Mouse (Mus musculus): ENCODE measurements at regions not wholly inside any gene's neighbourhood (a gene's known extent, or its start where the extent isn't known, plus 50 kb on each side); places are given as distances from the start of the nearest gene placed in this dataset.
A peak's percentile ranks its signal among the peaks of the same experiment; 100 is the strongest.

GRCm38 (mm10) chr19:28188363-28188762, 177.4 kb upstream of the Rfx3 start:
- 91% methylated on average over 6 of the region's 6 CpGs for WGBS
- no peak overlapping the region for H3K4me3 ChIP-seq (ENCODE audit: insufficient read depth, low read depth, low read length)
- H3K27ac ChIP-seq (ENCODE audit: insufficient read depth, low read depth, low read length), result no peak overlapping the region
- TF ChIP-seq CTCF (conservative IDR thresholded peaks at IDR 0.05; ENCODE audit: insufficient read depth, insufficient read length, low read depth, low read length) (no peak), POLR2A (IDR thresholded peaks at IDR 0.05; ENCODE audit: low read depth, low read length) (no peak)
- no peaks in the 10 kb centered on the region; the same call in 1 of the 2 replicates for H3K27me3 ChIP-seq (replicated peaks; ENCODE audit: control insufficient read depth, insufficient read depth, low read length)
- no peak for DNase-seq
- H3K36me3 ChIP-seq (ENCODE audit: control insufficient read depth, insufficient read depth, low read length), result no peaks in the 10 kb centered on the region
- peaks cover 15% of the 10 kb centered on the region for H3K4me1 ChIP-seq (ENCODE audit: control insufficient read depth, insufficient read depth, low read length)

DNA sequence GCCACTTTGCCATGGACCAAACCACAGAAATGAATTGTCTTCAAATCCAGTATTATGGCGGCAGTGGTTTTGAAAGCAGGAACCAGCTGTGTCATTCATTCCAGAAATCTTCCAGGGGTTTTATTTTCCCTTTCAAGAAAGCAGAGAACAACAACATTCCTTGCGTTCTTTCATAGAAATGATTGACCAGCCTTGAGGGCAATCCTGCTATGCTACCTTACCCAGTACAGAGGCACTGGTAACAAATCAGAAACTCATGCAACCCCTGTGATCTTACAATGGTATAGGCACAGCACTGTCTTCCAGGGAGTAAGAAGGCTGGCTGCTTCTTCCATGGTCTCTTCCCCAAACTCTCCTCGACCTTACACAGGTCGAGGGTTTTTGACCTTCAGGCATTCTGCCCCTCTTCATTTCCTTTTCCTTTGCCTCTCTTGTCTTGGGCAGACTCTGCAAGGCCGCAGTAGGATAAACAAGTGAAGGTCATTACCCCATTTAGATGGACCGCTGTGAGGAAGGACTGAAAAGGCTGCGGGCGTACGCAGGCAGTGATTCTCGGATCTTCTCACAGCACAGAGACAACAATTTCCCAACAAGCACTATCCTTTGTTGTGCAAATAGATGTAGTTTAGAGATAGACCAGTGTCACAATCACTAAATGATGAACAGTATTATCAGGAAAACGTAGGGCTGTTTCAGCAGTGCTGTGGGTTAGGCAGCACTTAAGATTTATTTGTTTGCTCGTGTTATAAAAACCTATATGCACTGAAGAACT, 171.6 kb upstream of the Rfx3 start:
- Histone ChIP-seq H3K27ac (ENCODE audit: insufficient read depth, low read depth, low read length) (peak overlapping the region; percentile 91), H3K36me3 (ENCODE audit: control insufficient read depth, insufficient read depth, low read length) (no peaks in the 10 kb centered on the region), H3K4me1 (ENCODE audit: control insufficient read depth, insufficient read depth, low read length) (peaks cover 13% of the 10 kb centered on the region), H3K4me3 (ENCODE audit: insufficient read depth, low read depth, low read length) (no peak overlapping the region), H3K27me3 (replicated peaks; ENCODE audit: control insufficient read depth, insufficient read depth, low read length) (no peaks in the 10 kb centered on the region)
- DNase-seq, result peak; percentile 91
- WGBS, result 34% methylated on average over 12 of the region's 12 CpGs
- no peak for TF ChIP-seq POLR2A (IDR thresholded peaks at IDR 0.05; ENCODE audit: low read depth, low read length)
- TF ChIP-seq CTCF (conservative IDR thresholded peaks at IDR 0.05; ENCODE audit: insufficient read depth, insufficient read length, low read depth, low read length), result no peak

GRCm38 (mm10) chr19:28181171-28181570, 170.2 kb upstream of the Rfx3 start:
- Histone ChIP-seq H3K4me1 (ENCODE audit: control insufficient read depth, insufficient read depth, low read length) (peaks cover 13% of the 10 kb centered on the region), H3K27me3 (replicated peaks; ENCODE audit: control insufficient read depth, insufficient read depth, low read length) (no peaks in the 10 kb centered on the region), H3K4me3 (ENCODE audit: insufficient read depth, low read depth, low read length) (no peak overlapping the region), H3K27ac (ENCODE audit: insufficient read depth, low read depth, low read length) (peak overlapping the region; percentile 50; the same call in 1 of the 2 replicates), H3K36me3 (ENCODE audit: control insufficient read depth, insufficient read depth, low read length) (no peaks in the 10 kb centered on the region)
- WGBS, result 82% methylated on average over 2 of the region's 2 CpGs
- TF ChIP-seq POLR2A (IDR thresholded peaks at IDR 0.05; ENCODE audit: low read depth, low read length), result no peak
- no peak for TF ChIP-seq CTCF (conservative IDR thresholded peaks at IDR 0.05; ENCODE audit: insufficient read depth, insufficient read length, low read depth, low read length)
- DNase-seq, result no peak

- 80% methylated on average over 6 of the region's 6 CpGs for WGBS
- TF ChIP-seq CTCF (conservative IDR thresholded peaks at IDR 0.05; ENCODE audit: insufficient read depth, insufficient read length, low read depth, low read length) (no peak), POLR2A (IDR thresholded peaks at IDR 0.05; ENCODE audit: low read depth, low read length) (no peak)
- Histone ChIP-seq H3K27ac (ENCODE audit: insufficient read depth, low read depth, low read length) (no peak overlapping the region), H3K36me3 (ENCODE audit: control insufficient read depth, insufficient read depth, low read length) (no peaks in the 10 kb centered on the region), H3K27me3 (replicated peaks; ENCODE audit: control insufficient read depth, insufficient read depth, low read length) (no peaks in the 10 kb centered on the region), H3K4me3 (ENCODE audit: insufficient read depth, low read depth, low read length) (no peak overlapping the region), H3K4me1 (ENCODE audit: control insufficient read depth, insufficient read depth, low read length) (peaks cover 16% of the 10 kb centered on the region)
- DNase-seq, result no peak
Observed at GRCm38 (mm10) chr19:28178114-28178513, 167.1 kb upstream of the Rfx3 start.

- no peak overlapping the region for H3K4me3 ChIP-seq (ENCODE audit: insufficient read depth, low read depth, low read length)
- WGBS, result 71% methylated on average over 6 of the region's 6 CpGs
- no peaks in the 10 kb centered on the region for H3K36me3 ChIP-seq (ENCODE audit: control insufficient read depth, insufficient read depth, low read length)
- TF ChIP-seq CTCF (conservative IDR thresholded peaks at IDR 0.05; ENCODE audit: insufficient read depth, insufficient read length, low read depth, low read length) (no peak), POLR2A (IDR thresholded peaks at IDR 0.05; ENCODE audit: low read depth, low read length) (no peak)
- DNase-seq, result no peak
- H3K27ac ChIP-seq (ENCODE audit: insufficient read depth, low read depth, low read length), result no peak overlapping the region
- peaks cover 14% of the 10 kb centered on the region for H3K4me1 ChIP-seq (ENCODE audit: control insufficient read depth, insufficient read depth, low read length)
- no peaks in the 10 kb centered on the region for H3K27me3 ChIP-seq (replicated peaks; ENCODE audit: control insufficient read depth, insufficient read depth, low read length)
Observed at GRCm38 (mm10) chr19:28176821-28177220, 165.9 kb upstream of the Rfx3 start.

DNA sequence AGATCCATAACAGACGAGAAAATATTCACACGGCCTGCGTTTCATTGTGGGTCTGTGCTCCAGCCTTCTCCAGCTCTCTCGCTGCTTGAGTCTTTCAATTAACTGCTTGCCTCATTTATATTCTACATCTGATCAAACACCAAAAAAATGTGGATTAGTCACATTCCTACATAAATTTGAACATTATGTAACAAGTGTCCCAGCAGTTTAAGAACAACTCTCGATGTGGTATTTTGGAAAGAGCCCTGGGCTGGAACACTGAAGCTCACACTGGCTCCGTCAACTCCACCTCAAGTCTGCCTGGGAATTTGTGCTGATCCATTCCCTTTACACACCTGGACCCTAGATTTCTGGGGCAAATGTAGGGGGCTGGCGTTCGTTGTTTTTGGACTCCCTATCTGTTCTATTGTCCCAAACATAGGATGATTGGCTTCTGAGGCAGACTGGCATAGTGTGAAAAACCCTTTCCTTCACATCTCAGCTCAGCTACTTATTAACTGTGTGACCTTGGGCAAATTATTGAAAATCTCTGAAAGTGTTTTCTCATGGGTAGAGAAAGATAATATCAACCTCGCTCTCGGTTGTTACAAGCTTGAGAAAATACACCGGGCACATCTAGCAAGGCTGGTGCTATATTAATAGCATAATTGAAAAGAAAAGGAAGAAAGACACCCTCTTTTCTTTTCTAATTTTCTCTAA, 161.0 kb upstream of the Rfx3 start:
- Histone ChIP-seq H3K27me3 (replicated peaks; ENCODE audit: control insufficient read depth, insufficient read depth, low read length) (no peaks in the 10 kb centered on the region), H3K4me3 (ENCODE audit: insufficient read depth, low read depth, low read length) (no peak overlapping the region), H3K36me3 (ENCODE audit: control insufficient read depth, insufficient read depth, low read length) (no peaks in the 10 kb centered on the region), H3K27ac (ENCODE audit: insufficient read depth, low read depth, low read length) (peak overlapping the region; percentile 99), H3K4me1 (ENCODE audit: control insufficient read depth, insufficient read depth, low read length) (peaks cover 16% of the 10 kb centered on the region)
- peak; percentile 76 for DNase-seq
- TF ChIP-seq POLR2A (IDR thresholded peaks at IDR 0.05; ENCODE audit: low read depth, low read length) (no peak), CTCF (conservative IDR thresholded peaks at IDR 0.05; ENCODE audit: insufficient read depth, insufficient read length, low read depth, low read length) (no peak)
- WGBS, result 40% methylated on average over 11 of the region's 11 CpGs

DNA sequence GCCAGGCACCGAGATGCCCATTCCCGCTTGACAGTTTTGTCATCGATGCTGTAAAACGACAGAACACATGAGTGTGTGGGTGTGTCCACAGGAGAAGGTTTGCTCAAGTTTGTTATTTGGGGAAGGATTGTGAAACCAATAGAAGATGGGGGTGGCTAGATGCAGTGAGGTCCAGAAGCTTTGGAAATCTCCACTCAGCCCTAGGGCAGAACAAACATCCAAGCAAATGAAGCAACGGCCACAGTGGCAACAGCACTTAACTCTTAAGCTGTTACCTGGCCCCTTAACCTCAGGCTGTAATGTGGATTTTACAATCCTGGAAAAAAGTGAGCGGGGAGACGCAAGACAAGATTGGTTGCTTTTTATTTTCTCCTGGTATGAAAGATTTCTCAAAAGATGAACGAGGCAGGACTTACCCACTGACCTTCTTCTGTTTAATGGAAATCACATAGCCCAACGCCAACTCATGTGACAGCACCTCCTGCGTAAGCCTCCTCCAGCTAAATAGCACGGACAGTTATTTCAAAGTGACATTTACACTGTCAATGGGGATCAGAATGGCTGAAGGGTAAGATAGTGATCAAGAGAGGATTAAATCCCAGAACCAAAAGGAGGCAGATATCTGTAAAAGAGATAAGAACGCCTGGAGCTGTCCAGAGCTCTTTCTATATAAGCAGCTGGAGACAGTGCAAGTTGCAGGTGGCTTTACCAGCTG, 156.6 kb upstream of the Rfx3 start:
- H3K27ac ChIP-seq (ENCODE audit: insufficient read depth, low read depth, low read length), result no peak overlapping the region
- TF ChIP-seq CTCF (conservative IDR thresholded peaks at IDR 0.05; ENCODE audit: insufficient read depth, insufficient read length, low read depth, low read length) (no peak), POLR2A (IDR thresholded peaks at IDR 0.05; ENCODE audit: low read depth, low read length) (no peak)
- 74% methylated on average over 12 of the region's 12 CpGs for WGBS
- H3K36me3 ChIP-seq (ENCODE audit: control insufficient read depth, insufficient read depth, low read length), result no peaks in the 10 kb centered on the region
- no peaks in the 10 kb centered on the region for H3K27me3 ChIP-seq (replicated peaks; ENCODE audit: control insufficient read depth, insufficient read depth, low read length)
- no peak overlapping the region for H3K4me3 ChIP-seq (ENCODE audit: insufficient read depth, low read depth, low read length)
- H3K4me1 ChIP-seq (ENCODE audit: control insufficient read depth, insufficient read depth, low read length), result peaks cover 14% of the 10 kb centered on the region
- peak; percentile 21 for DNase-seq
